ENCODE assay signal across 13 mouse cellular contexts in the genomic region with DNA sequence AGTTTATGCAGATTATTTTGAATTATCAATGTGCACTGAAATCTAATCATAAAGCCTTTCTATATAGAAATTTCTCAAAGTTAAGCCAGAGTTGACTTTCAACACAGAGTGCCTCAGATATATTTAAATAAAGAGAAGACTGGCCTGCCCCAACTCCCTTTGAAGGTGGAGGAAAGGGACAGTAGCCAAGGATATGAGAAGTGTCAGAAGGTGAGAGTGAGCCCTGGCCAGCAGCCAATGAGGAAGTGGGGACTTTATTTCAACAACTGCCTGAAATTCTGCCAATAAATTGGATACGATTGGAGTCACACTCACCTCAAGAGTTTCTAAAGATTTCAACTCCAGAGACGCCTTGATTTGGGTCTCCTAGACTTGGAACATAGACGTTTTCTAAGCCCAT.
DNase-seq lines count a peak whose midpoint lies in the region; ATAC-seq and TF ChIP-seq lines count a peak whose summit lies in the region.
"Had no signal": no experiment of that assay in that cellular context is flagged by ENCODE, and none has a peak within 500 bp of the region (broad histone marks: within the 10 kb centered on the region; RNA-seq: fewer than 3 reads in every experiment).

No protein-coding gene starts in this region.

- no peaks in the 10 kb centered on the region for H3K27me3 ChIP-seq in lung, embryonic 14.5 days (ENCODE audit: insufficient read depth, low read length)
- no peaks in the 10 kb centered on the region for H3K27me3 ChIP-seq in midbrain, embryonic 14.5 days (ENCODE audit: control insufficient read depth, insufficient read depth, low read length)
- H3K27me3 ChIP-seq: limb, embryonic 12.5 days; megakaryocyte, embryonic 14.5 days; stomach, embryonic 15.5 days had no signal

- H3K9ac ChIP-seq in lung, embryonic 14.5 days, result no peak overlapping the region
- H3K9ac ChIP-seq in midbrain, embryonic 14.5 days (replicated peaks; ENCODE audit: low read length), result no peak overlapping the region
- H3K9ac ChIP-seq: limb, embryonic 12.5 days; stomach, embryonic 15.5 days had no signal

- 15% methylated on average over 3 of the region's 3 CpGs for WGBS in lung, embryonic 14.5 days
- 80% methylated on average over 3 of the region's 3 CpGs for WGBS in midbrain, embryonic 14.5 days

- H3K9me3 ChIP-seq in lung, embryonic 14.5 days (ENCODE audit: low read depth, low read length), result no peaks in the 10 kb centered on the region
- H3K9me3 ChIP-seq in midbrain, embryonic 14.5 days (ENCODE audit: control insufficient read depth, low read length), result no peaks in the 10 kb centered on the region
- H3K9me3 ChIP-seq: hindbrain, embryonic 10.5 days; limb, embryonic 12.5 days; megakaryocyte, embryonic 14.5 days; stomach, embryonic 15.5 days had no signal

- DNase-seq in heart, postnatal 4 days, result peak; percentile 59
- DNase-seq in heart, adult 11 months, result no peak
- peak; percentile 37 for DNase-seq in testis, postnatal 10 days (ENCODE audit: low spot score)
- DNase-seq in testis, postnatal 14 days (ENCODE audit: low spot score), result no peak
- DNase-seq in lung, embryonic 14.5 days, result peak; percentile 78
- DNase-seq in midbrain, embryonic 14.5 days, result no peak
- DNase-seq in cerebellum, adult 9-10 months, result no peak
- DNase-seq: right cerebral cortex, adult 18-20 months had no signal

- H3K36me3 ChIP-seq in lung, embryonic 14.5 days (ENCODE audit: insufficient read depth), result no peaks in the 10 kb centered on the region
- no peaks in the 10 kb centered on the region for H3K36me3 ChIP-seq in midbrain, embryonic 14.5 days (ENCODE audit: control insufficient read depth, insufficient read depth, low read length)
- H3K36me3 ChIP-seq: hindbrain, embryonic 10.5 days; limb, embryonic 12.5 days; stomach, embryonic 15.5 days had no signal

- H3K4me3 ChIP-seq in lung, embryonic 14.5 days (ENCODE audit: low read depth, low read length), result no peak overlapping the region
- no peak overlapping the region for H3K4me3 ChIP-seq in midbrain, embryonic 14.5 days (replicated peaks; ENCODE audit: low read depth, low read length)
- H3K4me3 ChIP-seq: erythroblast, embryonic 14.5 days; hindbrain, embryonic 10.5 days; limb, embryonic 12.5 days; megakaryocyte, embryonic 14.5 days; stomach, embryonic 15.5 days had no signal

- TF ChIP-seq CTCF in lung, embryonic 14.5 days (IDR thresholded peaks at IDR 0.05; ENCODE audit: low read depth), result no peak

- H3K4me2 ChIP-seq in lung, embryonic 14.5 days, result no peak overlapping the region
- no peak overlapping the region for H3K4me2 ChIP-seq in midbrain, embryonic 14.5 days (ENCODE audit: low read length)
- H3K4me2 ChIP-seq: limb, embryonic 12.5 days; stomach, embryonic 15.5 days had no signal

- peak; percentile 54; the same call in 1 of the 2 replicates for ATAC-seq in lung, embryonic 14.5 days (ENCODE audit: insufficient read depth)
- ATAC-seq in midbrain, embryonic 14.5 days (ENCODE audit: low FRiP score, low TSS enrichment), result no peak

- H3K27ac ChIP-seq in lung, embryonic 14.5 days (ENCODE audit: low read depth), result no peak overlapping the region
- H3K27ac ChIP-seq in midbrain, embryonic 14.5 days (replicated peaks; ENCODE audit: low read depth, low read length), result no peak overlapping the region
- H3K27ac ChIP-seq: hindbrain, embryonic 10.5 days; limb, embryonic 12.5 days; stomach, embryonic 15.5 days had no signal

- no peaks in the 10 kb centered on the region for H3K4me1 ChIP-seq in lung, embryonic 14.5 days (ENCODE audit: insufficient read depth)
- H3K4me1 ChIP-seq in midbrain, embryonic 14.5 days (ENCODE audit: control insufficient read depth, insufficient read depth, low read length), result no peaks in the 10 kb centered on the region
- H3K4me1 ChIP-seq: hindbrain, embryonic 10.5 days; megakaryocyte, embryonic 14.5 days; stomach, embryonic 15.5 days had no signal

Comparison
In these comparisons a context has a peak if more than half of its experiments do, and no peak if none do; other contexts are left out.
1. DNase-seq: peak in heart, postnatal 4 days (single experiment), testis, postnatal 10 days (single experiment) and lung, embryonic 14.5 days (single experiment); none in heart, adult 11 months (single experiment), testis, postnatal 14 days (single experiment), midbrain, embryonic 14.5 days (single experiment) and cerebellum, adult 9-10 months (single experiment).